Mouse (Mus musculus): ENCODE data around the gene Ly86. TPM values are rescaled to one million over a fixed set of nuclear protein-coding genes. Genes with fewer than 3 reads are reported as not detected.

Ly86 gene
- polyA plus RNA-seq, 1 experiment from 2014 or later: 7.3 TPM

DNA sequence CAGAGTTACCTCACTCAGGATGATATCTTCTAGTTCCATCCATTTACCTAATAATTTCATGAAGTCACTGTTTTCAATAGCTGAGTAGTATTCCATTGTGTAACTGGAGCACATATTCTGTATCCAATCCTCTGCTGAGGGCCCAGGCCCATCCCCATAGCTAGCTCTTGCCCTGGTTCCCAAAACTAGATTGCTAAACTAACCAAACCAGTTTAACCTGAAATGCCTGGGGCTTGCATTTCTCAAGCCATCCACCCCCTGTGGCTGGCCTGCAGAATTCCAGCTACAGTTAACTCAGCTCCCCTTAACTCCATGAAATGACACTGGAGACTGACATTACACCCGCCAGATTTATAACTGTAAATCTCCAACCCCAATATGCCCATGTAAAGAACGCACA lies 13.1 kb downstream of the Ly86 start:
- H3K27me3 ChIP-seq (ENCODE audit: control insufficient read depth, insufficient read depth, low read length): no peaks in the 10 kb centered on the region
- no peaks in the 10 kb centered on the region for H3K9me3 ChIP-seq (replicated peaks; ENCODE audit: control insufficient read depth, low read length)
- WGBS: 87% methylated on average over 2 of the region's 2 CpGs
- peaks cover 13% of the 10 kb centered on the region for H3K4me1 ChIP-seq (ENCODE audit: control insufficient read depth, insufficient read depth, low read length)
- H3K9ac ChIP-seq (ENCODE audit: low read length): no peak overlapping the region
- H3K27ac ChIP-seq (ENCODE audit: low read length): no peak overlapping the region
- no peak overlapping the region for H3K4me2 ChIP-seq (ENCODE audit: low read depth, low read length)
- no peak overlapping the region for H3K4me3 ChIP-seq (ENCODE audit: low read length)
- no peak for ATAC-seq (replicated peaks; ENCODE audit: extremely low read depth, insufficient read depth, low FRiP score)
- H3K36me3 ChIP-seq (ENCODE audit: control insufficient read depth, insufficient read depth): no peaks in the 10 kb centered on the region

DNA sequence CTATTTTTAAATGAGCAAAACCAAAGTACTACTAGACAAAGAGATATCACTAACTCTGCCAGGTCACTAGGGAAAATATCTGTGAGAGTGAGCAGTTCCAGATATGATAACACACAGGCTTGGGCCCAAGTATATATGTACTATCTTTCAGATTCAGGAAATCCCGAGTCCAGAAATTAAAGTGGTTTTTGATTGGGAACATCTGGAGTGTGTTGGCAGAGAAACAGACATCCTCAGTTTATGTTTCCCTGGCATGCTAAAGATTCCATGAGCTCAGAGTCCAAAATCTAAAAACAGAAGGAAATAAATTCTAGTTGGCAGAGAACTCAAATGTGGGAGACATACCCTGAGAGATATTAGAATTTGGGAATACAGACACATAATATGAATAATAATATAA lies 16.2 kb downstream of the Ly86 start:
- H3K36me3 ChIP-seq (ENCODE audit: control insufficient read depth, insufficient read depth): no peaks in the 10 kb centered on the region
- H3K9ac ChIP-seq (ENCODE audit: low read length): no peak overlapping the region
- no peak overlapping the region for H3K4me3 ChIP-seq (ENCODE audit: low read length)
- H3K27me3 ChIP-seq (ENCODE audit: control insufficient read depth, insufficient read depth, low read length): no peaks in the 10 kb centered on the region
- peak; percentile 49 for ATAC-seq (replicated peaks; ENCODE audit: extremely low read depth, insufficient read depth, low FRiP score)
- WGBS: 19% methylated on average over 1 of the region's 1 CpGs
- no peak overlapping the region for H3K4me2 ChIP-seq (ENCODE audit: low read depth, low read length)
- no peaks in the 10 kb centered on the region for H3K9me3 ChIP-seq (replicated peaks; ENCODE audit: control insufficient read depth, low read length)
- peak overlapping the region; percentile 72 for H3K27ac ChIP-seq (ENCODE audit: low read length)
- H3K4me1 ChIP-seq (ENCODE audit: control insufficient read depth, insufficient read depth, low read length): peaks cover 6% of the 10 kb centered on the region

DNA sequence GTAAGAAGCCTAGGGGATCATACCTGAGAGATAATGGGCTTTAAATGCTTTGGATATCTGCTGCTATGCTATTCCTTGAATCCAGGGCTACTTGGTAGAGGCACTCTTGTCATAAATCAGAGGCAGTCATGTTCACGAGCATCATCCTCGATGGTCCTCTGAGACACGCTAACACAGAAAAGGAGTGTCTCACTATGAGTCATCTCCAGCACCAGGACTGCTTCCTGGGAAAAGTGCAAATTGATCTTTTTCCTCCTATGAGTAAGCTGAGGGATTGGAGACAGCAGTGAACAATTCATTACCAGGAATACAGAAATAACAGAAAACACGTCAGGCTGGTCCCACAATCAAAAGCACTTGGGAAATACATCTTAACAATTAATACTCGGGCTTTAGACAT lies 19.3 kb downstream of the Ly86 start:
- Histone ChIP-seq H3K27ac (ENCODE audit: low read length) (no peak overlapping the region), H3K4me1 (ENCODE audit: control insufficient read depth, insufficient read depth, low read length) (peaks cover 6% of the 10 kb centered on the region), H3K4me2 (ENCODE audit: low read depth, low read length) (no peak overlapping the region), H3K27me3 (ENCODE audit: control insufficient read depth, insufficient read depth, low read length) (no peaks in the 10 kb centered on the region), H3K9me3 (replicated peaks; ENCODE audit: control insufficient read depth, low read length) (no peaks in the 10 kb centered on the region), H3K4me3 (ENCODE audit: low read length) (no peak overlapping the region), H3K9ac (ENCODE audit: low read length) (no peak overlapping the region), H3K36me3 (ENCODE audit: control insufficient read depth, insufficient read depth) (no peaks in the 10 kb centered on the region)
- 62% methylated on average over 5 of the region's 5 CpGs for WGBS
- ATAC-seq (replicated peaks; ENCODE audit: extremely low read depth, insufficient read depth, low FRiP score): no peak

DNA sequence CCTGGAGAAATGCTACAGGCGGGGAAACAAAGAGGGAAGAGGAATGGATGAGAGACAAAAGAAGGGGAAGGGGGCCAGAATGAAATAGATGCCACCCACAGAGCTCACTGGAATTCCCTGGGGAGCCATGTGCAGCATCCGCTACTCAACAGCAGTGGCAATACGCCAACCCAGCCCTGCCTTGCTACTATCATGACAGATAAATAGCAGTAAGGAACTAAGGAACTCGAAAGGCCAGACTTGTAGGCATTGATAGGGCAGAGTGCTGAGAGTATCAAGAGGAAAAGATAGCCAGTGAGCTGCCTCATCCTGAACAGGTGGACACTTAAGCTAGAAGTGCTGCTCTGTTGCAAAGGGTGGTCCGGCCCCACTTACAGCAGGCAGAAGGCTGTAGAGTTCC lies 31.4 kb downstream of the Ly86 start:
- no peak overlapping the region for H3K27ac ChIP-seq (ENCODE audit: low read length)
- no peaks in the 10 kb centered on the region; the same call in 1 of the 2 replicates for H3K27me3 ChIP-seq (ENCODE audit: control insufficient read depth, insufficient read depth, low read length)
- no peaks in the 10 kb centered on the region for H3K9me3 ChIP-seq (replicated peaks; ENCODE audit: control insufficient read depth, low read length)
- no peak overlapping the region for H3K9ac ChIP-seq (ENCODE audit: low read length)
- ATAC-seq (replicated peaks; ENCODE audit: extremely low read depth, insufficient read depth, low FRiP score): peak; percentile 23; the same call in 1 of the 2 replicates
- WGBS: 34% methylated on average over 5 of the region's 5 CpGs
- no peak overlapping the region for H3K4me3 ChIP-seq (ENCODE audit: low read length)
- peaks cover 10% of the 10 kb centered on the region for H3K4me1 ChIP-seq (ENCODE audit: control insufficient read depth, insufficient read depth, low read length)
- no peaks in the 10 kb centered on the region for H3K36me3 ChIP-seq (ENCODE audit: control insufficient read depth, insufficient read depth)
- H3K4me2 ChIP-seq (ENCODE audit: low read depth, low read length): no peak overlapping the region

DNA sequence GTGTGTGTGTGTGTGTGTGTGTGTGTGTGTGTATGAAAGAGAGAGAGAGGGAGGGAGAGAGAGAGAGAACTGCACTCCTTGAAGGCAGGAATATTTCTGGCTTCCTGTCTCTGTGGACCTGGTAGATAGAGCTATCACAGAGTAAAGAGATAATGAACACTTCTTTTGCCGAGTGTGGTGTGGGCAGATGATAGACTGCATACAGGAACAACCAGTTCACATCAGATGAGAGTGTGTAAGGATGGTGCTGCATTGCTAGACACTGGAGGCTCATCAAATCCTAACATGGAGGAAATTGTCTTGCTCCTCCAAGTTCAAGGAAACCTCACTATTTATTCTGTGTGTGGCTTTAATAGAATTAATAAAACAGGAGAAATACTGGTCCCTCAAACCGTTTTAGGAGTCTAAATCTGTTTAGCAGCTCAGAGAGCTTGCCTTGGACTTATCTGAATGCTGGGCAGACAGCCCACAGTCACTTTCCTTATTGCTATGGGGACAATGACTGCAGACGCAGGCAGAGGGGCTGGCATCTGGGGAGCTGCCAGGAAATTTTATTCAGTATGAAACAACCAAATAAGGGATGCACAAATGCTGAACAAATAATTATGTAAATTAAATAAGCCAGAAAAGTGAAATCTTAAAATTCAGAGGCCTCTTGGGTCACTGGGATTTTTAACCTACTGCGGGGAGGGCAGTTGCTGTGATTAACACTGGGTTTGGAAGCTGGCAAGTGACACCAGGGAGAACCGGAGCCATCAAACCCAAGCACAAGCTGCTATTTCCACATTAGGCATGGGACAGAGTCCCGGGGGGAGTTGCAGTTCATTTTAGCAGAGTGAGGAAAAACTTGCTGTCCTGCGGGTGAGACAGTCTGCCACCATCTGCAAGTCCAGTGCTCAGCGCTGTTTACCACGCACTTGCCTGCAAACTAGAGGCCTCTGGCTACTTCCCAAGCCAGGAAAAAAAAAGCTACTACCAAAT lies 43.5 kb downstream of the Ly86 start:
- H3K4me1 ChIP-seq (ENCODE audit: control insufficient read depth, insufficient read depth, low read length): peaks cover 26% of the 10 kb centered on the region
- 30% methylated on average over 9 of the region's 9 CpGs for WGBS
- no peaks in the 10 kb centered on the region for H3K9me3 ChIP-seq (replicated peaks; ENCODE audit: control insufficient read depth, low read length)
- no peak overlapping the region for H3K4me3 ChIP-seq (ENCODE audit: low read length)
- H3K27ac ChIP-seq (ENCODE audit: low read length): peak overlapping the region; percentile 86
- H3K27me3 ChIP-seq (ENCODE audit: control insufficient read depth, insufficient read depth, low read length): no peaks in the 10 kb centered on the region
- peak; percentile 92 for ATAC-seq (replicated peaks; ENCODE audit: extremely low read depth, insufficient read depth, low FRiP score)
- no peaks in the 10 kb centered on the region for H3K36me3 ChIP-seq (ENCODE audit: control insufficient read depth, insufficient read depth)
- H3K4me2 ChIP-seq (ENCODE audit: low read depth, low read length): peak overlapping the region; percentile 24
- peak overlapping the region; percentile 3; the same call in 1 of the 2 replicates for H3K9ac ChIP-seq (ENCODE audit: low read length)

DNA sequence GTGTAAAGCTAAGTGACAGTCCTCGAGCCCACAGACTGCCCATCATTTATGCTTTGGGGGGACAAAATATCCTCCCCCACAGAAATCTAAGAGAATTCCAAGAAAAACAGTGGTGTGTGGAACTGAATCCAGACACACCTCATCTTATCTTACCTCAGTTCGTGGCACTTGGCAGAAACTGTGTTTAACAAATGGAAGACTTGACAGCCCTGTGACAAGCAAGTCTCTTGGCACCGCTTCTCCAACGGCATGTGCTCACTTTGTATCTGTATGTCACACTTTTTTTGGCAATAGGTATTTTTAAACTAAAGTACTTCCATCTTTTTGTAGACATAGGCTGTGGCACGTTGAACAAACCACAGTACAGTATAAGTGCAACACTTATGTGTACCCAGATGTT lies 44.3 kb downstream of the Ly86 start:
- 16% methylated on average over 5 of the region's 5 CpGs for WGBS
- Histone ChIP-seq H3K4me1 (ENCODE audit: control insufficient read depth, insufficient read depth, low read length) (peaks cover 26% of the 10 kb centered on the region), H3K4me3 (ENCODE audit: low read length) (no peak overlapping the region), H3K27ac (ENCODE audit: low read length) (peak overlapping the region; percentile 86), H3K9ac (ENCODE audit: low read length) (no peak overlapping the region), H3K36me3 (ENCODE audit: control insufficient read depth, insufficient read depth) (no peaks in the 10 kb centered on the region), H3K27me3 (ENCODE audit: control insufficient read depth, insufficient read depth, low read length) (no peaks in the 10 kb centered on the region), H3K9me3 (replicated peaks; ENCODE audit: control insufficient read depth, low read length) (no peaks in the 10 kb centered on the region), H3K4me2 (ENCODE audit: low read depth, low read length) (peak overlapping the region; percentile 24)
- peak; percentile 75 for ATAC-seq (replicated peaks; ENCODE audit: extremely low read depth, insufficient read depth, low FRiP score)

DNA sequence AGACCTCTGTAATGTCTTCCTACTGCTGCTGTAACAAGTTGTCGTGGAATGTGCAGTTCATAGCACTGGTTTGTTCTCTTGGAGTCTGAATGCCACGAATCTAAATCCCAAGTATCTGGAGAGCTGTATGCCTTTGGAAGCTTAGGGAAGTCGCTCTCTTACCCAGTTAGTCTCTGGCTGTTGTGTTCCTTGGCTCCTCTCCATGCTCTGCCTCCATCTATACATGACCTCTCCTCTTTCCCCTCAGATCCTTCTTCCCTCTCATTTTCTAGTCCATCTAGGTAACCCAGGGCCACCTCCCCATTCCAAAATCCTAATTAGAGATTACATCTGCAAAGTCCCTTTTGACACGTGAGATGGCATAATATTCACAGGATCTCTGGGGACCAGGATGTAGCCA lies 53.8 kb downstream of the Ly86 start:
- H3K36me3 ChIP-seq (ENCODE audit: control insufficient read depth, insufficient read depth): no peaks in the 10 kb centered on the region
- H3K9me3 ChIP-seq (replicated peaks; ENCODE audit: control insufficient read depth, low read length): no peaks in the 10 kb centered on the region
- no peak overlapping the region for H3K27ac ChIP-seq (ENCODE audit: low read length)
- no peak overlapping the region for H3K4me2 ChIP-seq (ENCODE audit: low read depth, low read length)
- H3K27me3 ChIP-seq (ENCODE audit: control insufficient read depth, insufficient read depth, low read length): no peaks in the 10 kb centered on the region
- no peaks in the 10 kb centered on the region for H3K4me1 ChIP-seq (ENCODE audit: control insufficient read depth, insufficient read depth, low read length)
- WGBS: 79% methylated on average over 4 of the region's 4 CpGs
- no peak overlapping the region for H3K9ac ChIP-seq (ENCODE audit: low read length)
- H3K4me3 ChIP-seq (ENCODE audit: low read length): no peak overlapping the region
- ATAC-seq (replicated peaks; ENCODE audit: extremely low read depth, insufficient read depth, low FRiP score): no peak

DNA sequence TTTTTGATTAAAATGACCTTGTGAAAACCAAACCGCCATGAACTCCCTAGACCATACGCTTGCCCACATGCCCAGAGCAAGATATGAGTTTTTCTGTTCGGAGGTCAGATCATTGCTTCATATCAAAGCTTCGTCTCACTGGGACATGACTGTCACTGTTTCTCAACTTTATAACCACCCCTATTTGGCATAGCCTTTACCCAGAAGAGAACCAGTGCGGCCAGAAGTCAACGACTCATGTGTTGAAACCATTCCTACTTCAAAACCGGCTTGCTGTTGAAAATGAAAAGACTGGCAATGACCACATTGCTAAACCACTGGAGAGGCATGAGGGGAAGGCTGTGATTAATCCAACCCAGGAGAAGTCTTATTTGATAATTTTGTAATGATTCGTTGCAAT lies 54.3 kb downstream of the Ly86 start:
- 86% methylated on average over 8 of the region's 8 CpGs for WGBS
- Histone ChIP-seq H3K4me3 (ENCODE audit: low read length) (no peak overlapping the region), H3K9me3 (replicated peaks; ENCODE audit: control insufficient read depth, low read length) (no peaks in the 10 kb centered on the region), H3K27me3 (ENCODE audit: control insufficient read depth, insufficient read depth, low read length) (no peaks in the 10 kb centered on the region), H3K9ac (ENCODE audit: low read length) (no peak overlapping the region), H3K27ac (ENCODE audit: low read length) (no peak overlapping the region), H3K4me2 (ENCODE audit: low read depth, low read length) (no peak overlapping the region), H3K36me3 (ENCODE audit: control insufficient read depth, insufficient read depth) (no peaks in the 10 kb centered on the region), H3K4me1 (ENCODE audit: control insufficient read depth, insufficient read depth, low read length) (no peaks in the 10 kb centered on the region)
- ATAC-seq (replicated peaks; ENCODE audit: extremely low read depth, insufficient read depth, low FRiP score): no peak

DNA sequence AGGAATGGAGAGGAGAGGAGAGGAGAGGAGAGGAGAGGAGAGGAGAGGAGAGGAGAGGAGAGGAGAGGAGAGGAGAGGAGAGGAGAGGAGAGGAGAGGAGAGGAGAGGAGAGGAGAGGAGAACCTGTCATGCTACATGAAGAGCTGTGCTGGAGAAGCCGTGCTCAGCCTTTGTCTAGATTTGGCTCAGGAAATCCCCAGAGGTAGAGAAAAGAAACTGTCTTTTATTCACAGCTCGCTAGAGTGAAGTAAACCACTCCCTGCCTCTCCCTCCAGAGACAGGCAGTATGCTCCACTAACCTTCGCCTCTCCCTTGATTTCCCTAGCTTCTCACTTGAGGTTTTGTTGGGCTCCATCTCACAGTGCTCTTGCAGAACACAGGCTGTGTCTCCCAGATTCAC lies 57.4 kb downstream of the Ly86 start:
- H3K27me3 ChIP-seq (ENCODE audit: control insufficient read depth, insufficient read depth, low read length): no peaks in the 10 kb centered on the region
- no peaks in the 10 kb centered on the region for H3K9me3 ChIP-seq (replicated peaks; ENCODE audit: control insufficient read depth, low read length)
- H3K4me2 ChIP-seq (ENCODE audit: low read depth, low read length): no peak overlapping the region
- no peak for ATAC-seq (replicated peaks; ENCODE audit: extremely low read depth, insufficient read depth, low FRiP score)
- H3K4me1 ChIP-seq (ENCODE audit: control insufficient read depth, insufficient read depth, low read length): no peaks in the 10 kb centered on the region
- no peak overlapping the region for H3K4me3 ChIP-seq (ENCODE audit: low read length)
- H3K27ac ChIP-seq (ENCODE audit: low read length): no peak overlapping the region
- no peak overlapping the region for H3K9ac ChIP-seq (ENCODE audit: low read length)
- H3K36me3 ChIP-seq (ENCODE audit: control insufficient read depth, insufficient read depth): no peaks in the 10 kb centered on the region
- WGBS: 62% methylated on average over 3 of the region's 3 CpGs
